Mouse (Mus musculus) kidney, adult 2 months (tissue): ENCODE results near the gene Hnf1a.

Experiments
- CTCF ChIP-seq: fragments of 200-500 bp; conservative IDR thresholded peaks from 2 replicates; pipeline ENCODE4 v1.5.1; 2011; ENCODE audit warnings: low read depth, mild to moderate bottlenecking, control low read depth, low read length, moderate library complexity, mixed read lengths; ENCODE audit not compliant: insufficient read depth, insufficient read length
- POLR2A ChIP-seq: fragments of 200-500 bp; IDR thresholded peaks from one replicate; pipeline ENCODE4 v1.6.1; 2011; ENCODE audit warnings: low read depth, low read length, control low read depth

DNA sequence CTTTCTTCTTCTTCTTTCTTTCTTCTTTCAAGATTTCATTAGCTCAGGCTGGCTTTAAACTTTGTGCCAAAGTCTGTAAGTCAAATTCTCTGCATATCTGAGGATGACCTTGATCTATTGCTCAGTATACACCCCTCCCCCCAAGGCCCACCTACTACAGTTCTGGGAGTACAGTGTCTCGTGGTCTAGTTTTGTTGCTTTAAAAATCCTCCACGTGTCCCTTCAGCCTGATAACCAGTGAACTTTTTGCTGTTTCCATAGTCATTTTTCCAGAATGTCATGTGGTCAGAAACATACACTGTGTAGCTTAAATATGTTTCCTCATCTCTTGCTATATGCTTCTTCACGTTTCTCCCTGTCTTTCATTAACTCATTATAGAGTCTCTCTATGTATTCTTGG lies 39.1 kb upstream of the Hnf1a start:
- no peak for TF ChIP-seq CTCF
- TF ChIP-seq POLR2A: no peak
